Mouse (Mus musculus) CD4-positive helper T cell, adult 2 months (primary cell): Measurements from ENCODE around the gene Acsl1.

Experiments used
- DNase-seq: peaks from one replicate; pipeline ENCODE4 v3.0.0-alpha.2; 2012; ENCODE audit warnings: low read depth, missing footprints, low spot score

Acsl1 gene

DNA sequence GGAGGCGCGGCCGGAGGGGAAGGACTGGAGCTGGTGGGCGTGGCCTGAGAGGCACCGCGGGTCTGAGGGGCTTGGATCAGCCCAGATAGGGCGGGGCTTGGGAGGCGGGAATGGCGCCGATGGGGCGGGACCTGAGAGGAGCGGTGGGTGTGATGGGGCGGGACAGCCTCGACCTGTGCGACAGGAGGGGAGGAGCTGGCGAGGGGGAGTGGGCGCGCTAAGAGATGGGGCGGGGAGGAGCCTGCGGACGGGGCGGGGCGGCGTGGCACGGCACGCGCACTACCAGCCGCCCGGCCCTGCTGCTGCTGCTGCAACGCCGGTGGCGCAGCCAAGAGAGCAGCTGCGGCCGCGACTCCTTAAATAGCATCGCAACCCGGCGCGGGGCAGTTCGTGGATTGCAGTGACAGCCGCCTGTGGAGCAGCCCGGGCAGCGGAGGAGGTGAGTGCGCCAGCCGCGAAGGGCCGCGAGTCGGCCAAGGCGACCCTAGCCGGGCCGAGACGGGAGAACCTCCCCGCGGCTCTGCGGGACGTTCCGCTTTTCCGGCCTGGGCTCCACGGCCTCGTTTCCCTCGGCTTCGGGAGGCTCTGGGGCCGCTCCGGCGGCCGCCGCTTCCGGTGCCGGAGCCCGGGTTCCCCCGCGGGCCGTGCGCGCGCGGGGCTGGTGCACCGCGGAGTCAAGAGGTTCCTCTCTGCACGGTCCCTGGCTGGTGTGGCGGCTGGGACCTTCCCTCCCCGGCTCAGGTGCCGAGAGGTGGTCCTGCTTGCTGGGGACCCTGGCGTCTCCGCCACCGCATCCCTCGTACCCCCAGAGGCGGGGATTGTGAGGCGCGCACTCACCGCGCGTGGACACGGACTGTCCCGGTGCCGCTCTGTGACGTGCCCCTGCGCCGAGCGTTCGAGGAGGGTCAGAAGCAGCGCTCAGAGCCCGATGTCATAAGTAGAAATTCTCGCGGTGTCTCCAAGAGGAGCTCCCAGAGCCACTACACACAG is at the start of gene Acsl1:
Gene Acsl1, plus strand, starts transcription at position 246 of the 990 bp plus-strand sequence.
- peak; percentile 75 for DNase-seq

DNA sequence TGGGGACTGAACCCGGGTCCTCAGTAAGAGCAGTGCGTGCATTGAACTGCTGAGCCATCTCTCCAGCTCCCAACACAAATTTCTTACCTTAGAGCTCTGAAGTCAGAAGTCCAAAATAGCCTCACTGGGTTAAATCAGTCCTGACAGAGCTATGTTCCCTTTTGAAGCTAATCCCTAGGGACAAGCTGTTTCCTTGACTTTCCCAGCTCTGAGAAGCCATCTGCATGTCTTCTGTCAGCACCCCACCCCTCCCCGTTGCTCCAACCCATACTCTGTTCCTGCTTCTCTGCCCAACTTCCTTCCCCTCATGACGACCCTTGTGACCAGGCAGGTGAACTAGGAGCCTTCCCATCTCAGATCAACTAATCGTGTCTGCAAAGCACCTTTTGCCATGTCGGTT is 49.3 kb upstream of the Acsl1 start:
- no peak for DNase-seq

DNA sequence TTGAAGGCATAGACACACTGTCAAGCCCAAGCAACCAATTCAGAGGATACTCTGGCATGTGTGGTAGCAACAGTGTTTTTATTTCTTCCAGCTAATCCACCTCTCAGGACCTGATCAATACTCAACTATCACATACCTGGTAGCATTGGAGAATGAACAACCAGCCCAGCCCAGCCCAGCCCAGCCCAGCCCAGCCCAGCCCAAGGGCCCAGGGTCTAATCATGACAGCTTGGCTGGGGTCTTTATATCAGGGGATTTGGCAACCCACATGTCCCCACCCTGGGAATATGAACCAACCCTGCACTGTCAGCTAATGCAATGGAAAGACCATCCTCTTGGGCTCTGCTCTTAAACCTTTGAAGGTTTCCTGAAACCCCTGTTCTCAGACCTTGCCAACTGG is 42.9 kb upstream of the Acsl1 start:
- no peak for DNase-seq

DNA sequence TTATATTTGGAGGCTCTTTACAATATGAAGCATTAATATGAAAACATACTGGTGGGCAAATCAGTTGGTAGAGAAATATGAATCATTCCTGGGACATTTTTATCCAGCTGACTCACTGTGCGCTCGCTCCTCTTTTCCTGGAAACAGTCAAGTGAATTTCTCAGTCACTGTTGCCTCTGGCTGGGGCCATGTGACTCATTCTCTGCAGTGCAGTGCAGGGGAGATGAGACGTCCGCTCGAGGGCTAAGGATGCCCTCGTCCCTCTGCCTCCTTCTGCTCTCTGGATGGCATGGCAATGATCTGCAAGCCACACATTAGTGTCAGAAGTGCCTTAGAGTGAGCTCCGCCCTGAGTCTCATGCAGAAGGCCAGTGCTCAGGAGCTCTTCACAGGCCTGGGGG is 41.0 kb upstream of the Acsl1 start:
- no peak for DNase-seq

DNA sequence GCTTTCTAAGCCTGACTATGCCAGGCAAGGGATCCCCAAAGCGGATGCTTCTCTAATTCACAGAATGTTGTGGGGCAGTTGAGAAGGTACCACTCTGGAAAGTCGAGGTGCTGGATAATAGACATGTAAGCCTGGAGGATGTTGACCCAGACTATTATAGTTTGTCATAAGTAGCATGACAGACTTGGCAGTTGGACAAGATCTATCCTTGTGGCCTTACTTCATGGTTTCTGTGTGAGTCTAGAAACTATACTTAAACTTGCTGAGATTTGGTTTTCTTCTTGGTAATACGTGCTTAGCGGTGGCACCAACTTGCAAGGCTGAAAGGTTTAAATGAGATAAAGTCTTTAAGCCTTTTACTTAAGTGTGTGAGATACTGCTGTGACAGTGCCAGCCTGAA is 38.9 kb upstream of the Acsl1 start:
- no peak for DNase-seq

DNA sequence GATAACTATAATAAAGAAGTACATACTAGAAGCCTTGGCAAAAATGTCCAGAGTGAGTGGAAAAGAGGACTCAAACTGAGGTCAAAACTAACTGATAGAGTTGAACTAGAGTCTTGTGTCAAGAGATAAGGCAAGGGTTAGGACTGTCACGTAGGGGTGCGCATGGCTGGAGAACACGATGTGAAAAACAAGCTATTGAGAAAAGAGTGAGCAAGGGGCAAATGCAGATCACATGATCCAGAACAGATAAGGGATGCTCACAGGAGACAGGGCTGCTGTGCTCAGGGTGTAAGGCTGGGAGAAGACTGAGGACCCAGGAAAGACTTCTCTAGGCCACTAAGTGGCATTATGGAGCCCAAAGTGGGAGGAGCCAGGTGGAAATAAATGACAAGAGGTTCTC is 38.3 kb upstream of the Acsl1 start:
- no peak for DNase-seq

DNA sequence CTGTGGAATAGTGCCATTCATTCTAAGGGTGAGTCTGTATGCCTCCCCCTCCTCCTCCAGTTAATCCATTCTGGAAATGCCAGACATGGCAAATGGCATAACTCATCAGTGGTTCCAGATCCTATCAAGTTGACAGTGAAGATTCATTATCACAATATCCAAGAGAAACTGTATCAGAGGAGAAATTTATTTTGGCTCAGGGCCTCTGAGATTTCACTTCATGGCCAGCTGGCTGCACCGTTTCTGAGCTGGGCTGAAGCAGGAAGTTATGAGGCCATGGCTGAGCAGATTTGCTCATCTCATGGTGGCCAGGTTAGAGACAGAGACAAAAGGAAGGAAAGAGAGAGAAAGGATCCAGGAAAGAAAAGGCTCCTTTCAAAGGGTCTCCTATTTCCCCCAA is 37.2 kb upstream of the Acsl1 start:
- DNase-seq, result no peak

DNA sequence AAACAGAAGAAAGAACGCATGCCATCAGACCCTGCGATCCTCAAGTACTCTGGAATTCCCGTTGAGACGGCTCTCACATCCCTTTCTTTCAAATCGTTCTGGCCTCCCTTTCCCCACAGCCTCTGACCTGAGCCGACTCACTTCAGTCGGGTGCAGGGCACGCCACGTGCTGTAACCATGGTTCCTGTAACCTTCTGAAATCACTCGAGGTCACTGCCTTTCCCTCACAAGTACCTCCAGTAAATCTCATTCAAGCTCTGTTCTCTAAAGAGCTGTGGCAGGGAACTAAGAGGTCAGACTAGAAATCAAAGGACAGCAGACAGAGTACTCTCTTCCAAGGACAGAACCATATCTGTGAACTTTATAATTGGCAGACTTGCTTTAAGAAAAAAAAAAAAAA is 32.3 kb upstream of the Acsl1 start:
- DNase-seq, result no peak

DNA sequence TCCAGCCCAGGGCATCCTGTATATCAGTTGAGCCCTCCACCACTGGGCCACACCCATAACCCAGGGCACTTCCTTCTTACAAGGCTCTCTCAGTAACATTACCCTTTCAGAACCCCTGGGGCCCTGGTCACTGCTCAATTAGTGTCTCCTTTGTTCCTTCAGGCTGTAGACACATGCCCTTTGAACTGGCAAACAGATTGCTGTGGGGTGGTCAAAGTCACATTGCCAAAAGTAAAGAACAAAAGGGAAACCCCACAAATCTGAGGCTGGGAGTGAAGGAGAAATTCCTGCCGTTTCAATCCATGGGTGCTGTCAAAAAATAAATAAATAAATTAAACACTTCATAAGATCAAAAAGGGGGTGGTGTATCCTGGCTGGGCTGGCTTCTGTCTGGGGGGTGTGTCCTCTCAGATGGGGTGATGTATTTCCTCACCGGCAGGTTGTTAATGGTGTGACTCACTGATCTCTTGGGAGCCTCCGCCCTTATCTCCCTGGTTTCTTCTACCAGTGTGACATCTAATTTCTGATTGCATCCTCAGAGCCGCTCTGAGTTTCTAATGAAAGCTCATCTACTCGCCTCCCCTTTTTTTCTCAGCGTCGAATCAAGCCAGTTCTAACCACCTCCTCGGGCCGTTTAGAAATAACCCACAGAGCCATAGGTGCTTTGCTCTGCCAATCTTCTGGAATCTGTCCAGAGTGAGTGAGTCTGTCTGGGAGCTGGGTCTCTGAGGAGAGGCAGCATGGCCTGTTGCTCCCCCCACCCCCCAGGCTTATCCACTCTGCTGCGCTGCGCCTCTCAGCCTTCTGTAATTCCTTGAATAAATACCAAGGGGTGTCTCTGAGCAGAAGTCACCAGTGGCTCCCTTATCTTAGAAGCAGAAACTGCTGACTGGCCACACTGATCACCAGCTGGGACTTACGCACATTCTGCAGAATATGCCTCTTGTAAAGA is 24.6 kb upstream of the Acsl1 start:
- DNase-seq, result no peak

DNA sequence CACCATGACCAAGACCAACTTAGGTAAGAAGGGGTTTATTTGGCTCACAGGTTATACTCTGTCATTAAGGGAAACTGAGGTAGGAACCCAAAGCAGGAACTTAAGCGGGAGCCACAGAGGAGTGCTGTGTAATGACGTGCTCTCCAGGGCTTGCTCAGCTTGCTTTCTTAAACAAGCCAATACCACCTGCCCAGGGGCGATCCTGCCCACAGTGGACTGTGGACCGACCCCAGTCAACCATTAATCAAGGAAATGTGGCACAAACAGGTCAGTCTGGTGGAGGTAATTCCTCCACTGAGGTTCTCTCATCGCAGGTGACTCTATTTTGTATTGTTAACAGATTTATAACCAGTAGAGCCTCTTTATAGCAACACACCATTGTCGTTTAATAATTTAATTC is 23.5 kb upstream of the Acsl1 start:
- DNase-seq, result no peak

DNA sequence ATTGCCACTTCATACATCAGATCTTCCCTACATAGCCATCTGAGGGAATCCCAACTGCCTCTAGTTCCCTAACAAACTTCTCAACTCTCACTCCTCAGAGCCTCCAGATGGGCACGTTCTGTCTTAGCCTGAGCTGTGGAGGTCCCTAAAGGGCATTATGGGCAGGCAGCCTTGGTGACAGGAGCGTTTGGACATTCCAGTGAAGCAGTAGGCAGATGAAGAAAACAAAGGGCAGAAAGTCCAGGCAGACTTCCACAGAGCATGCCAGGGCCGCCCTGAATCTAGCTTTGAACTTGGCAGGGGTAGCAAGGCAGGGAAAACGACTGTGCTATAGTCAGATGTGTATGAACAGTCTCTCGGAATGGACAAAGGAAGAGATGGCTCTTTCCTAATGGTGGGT is 22.2 kb upstream of the Acsl1 start:
- no peak for DNase-seq

DNA sequence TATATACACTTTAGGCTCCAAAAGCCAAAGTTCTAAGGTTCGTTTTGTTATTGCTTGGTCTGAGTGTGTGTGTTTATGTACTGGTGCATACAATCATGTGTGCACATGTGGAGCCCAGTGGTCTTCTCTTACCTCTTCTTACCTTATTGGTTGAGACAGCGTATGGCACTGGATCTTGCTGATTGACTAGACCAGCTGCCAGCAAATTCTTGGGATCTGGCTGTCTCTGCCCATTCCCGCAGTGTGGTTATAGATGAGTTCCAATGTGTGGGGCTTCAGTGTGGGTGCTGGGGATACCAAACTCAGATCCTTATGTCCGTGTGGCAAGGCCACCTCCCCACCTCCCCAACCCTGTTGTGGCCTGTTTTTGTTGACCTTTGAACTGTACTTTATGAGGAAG is 21.8 kb upstream of the Acsl1 start:
- DNase-seq, result no peak

DNA sequence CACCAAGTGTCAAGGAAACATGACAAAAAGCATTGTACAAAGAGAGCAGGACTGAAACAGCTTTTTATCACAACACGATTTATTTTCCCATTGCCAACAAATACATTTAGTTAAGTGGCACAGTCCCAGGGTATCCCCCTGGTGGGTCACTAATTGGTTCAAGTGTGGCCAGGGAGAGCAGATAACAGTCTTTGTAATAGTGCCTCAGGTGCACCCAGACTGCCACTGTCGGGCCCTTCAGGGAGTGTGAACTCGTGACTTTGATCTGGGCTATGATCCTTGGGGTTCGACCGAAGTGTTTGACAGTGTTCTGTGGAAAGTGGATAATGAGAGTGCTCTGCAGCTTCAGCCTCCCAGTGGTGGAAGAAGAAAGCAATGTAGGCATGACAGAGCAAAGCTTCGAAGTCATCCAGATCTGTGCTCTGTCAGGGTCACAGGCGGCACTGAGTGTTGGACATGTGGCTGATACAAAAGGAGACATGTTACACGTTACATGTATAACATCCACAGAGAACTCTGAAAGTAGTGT is 21.1 kb upstream of the Acsl1 start:
- no peak for DNase-seq

DNA sequence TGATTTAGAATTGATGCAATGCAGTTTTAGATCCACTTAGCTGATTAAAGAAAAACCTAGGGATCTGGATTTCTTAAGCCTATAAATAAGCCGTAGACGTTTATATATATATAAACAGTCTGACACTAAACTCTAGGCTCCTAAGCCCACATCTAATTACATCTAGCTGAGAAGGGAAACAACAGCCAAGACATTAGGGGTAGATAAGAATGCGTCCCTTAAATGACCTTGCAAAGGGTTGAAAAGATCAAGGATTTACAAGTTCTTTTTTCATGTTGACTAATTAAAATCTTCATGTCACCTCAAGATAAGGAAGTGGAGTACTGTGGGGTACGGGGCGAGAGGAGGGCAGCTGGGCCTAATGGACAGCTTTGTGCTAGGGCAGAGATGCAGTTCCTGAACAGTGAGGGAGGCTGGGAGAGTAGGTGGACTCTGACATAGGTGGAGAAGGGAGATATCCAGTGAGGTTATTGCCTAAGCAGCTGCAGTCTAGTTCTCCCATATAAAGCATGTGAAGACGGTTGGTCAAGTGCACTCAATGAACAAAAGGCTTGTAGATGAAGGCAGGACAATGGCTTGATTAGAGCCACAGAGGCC is 12.5 kb upstream of the Acsl1 start:
- no peak for DNase-seq

DNA sequence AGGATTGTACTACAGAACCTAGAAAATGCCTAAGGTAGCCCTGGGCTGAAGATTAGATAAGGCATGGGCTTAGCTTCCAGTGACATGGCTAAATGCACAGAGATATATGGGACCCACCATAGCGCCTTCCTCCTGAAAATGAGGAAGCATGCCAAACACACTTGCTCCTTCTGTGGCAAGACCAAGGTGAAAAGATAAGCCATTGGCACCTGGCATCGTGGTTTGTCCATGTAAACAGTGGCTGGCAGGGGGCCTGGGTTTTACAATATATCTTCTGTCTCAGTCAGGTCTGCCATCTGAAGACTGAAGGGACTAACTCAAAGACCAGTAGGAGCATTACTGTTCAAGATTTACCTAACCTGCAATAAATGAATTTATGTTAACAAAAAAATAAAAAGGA is 2.4 kb upstream of the Acsl1 start:
- DNase-seq, result no peak

DNA sequence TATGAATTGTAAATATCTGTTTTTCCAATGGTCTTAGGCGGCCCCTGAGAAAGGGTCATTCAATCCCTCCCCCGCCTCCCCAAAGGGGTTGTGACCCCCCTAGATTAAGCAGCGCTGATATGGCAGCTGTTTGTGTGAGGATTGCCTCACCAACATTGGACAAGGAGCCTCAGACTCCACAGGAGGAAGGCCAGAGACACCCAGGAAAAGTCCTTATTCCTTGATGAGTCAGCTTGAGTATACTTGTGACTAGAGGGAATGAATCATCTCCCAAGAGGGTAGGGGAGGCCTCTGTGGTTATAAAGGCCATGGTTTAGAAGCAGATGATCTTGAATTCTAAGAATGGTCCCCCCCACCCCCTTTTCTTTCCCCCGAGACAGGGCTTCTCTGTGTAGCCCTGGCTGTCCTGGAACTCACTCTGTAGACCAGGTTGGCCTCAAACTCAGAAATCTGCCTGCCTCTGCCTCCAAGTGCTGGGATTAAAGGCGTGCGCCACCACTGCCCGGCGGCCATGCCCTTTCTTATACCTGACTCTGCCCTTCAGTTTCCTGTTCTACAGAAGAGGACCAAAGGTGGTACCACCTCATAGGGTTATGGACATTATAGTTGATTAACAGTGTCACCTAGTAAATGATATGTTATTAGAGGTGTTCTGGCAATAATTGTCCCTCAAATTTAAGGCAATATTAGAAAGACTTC is 1.6 kb upstream of the Acsl1 start:
- DNase-seq, result no peak

DNA sequence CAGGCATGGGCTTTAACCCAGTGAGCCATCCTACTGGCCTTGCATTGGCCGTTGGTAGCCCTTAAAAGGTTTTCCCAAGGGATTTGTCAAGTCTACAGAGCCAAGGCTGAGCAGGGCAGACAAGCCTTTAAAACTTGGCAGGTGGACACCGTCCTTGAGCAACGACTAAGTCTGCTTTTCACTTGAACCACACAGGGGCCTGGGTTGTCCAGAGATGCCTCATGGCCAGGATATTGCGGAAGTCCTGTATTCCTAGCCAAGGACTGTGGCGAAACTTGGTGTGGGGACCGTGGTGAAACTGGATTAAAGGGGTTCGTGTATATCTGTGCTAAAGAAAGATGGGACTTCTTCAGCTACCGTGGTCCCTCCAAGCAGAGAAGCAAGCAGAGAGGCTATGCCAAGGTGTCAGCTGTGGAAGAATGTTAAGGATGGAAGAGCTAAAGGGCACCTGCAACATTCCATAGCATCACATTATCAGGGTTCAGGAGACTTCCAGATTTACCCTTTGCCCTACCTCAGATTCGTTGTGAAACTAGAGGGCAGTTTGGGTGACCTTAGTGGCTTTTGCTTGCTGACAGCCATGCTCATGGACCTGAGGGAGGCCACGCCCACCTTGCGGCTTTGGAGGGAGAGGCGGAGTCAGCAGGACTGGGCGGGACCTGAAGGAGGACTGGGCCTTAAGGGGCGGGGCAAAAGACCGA is 596 bp upstream of the Acsl1 start:
- peak; percentile 96 for DNase-seq

DNA sequence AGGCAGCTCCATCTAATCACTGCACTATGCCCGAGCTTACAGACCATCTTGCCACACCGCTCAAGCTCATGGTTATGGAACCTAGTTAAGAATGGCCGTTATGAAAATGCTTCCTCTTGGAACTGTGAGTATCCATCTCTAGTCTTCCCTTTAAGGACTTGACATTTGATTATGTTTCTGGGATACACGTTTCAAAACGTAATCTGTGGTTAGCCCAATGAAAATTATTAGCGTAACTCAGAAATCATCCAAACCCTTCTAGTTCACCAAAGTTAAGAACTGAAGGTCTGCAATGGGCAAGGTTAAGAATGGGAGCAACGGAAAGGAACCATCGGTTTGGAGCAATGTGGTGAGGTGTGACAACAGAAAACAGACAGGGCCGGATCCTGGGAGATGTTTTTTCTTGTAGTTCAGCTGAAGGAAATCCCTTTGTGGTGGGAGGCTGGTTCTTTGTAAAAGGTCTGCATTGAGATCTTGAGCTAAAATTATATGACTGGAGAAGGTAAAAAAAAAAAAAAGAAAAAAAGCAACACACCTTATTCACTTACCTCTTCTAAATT is 1.2 kb downstream of the Acsl1 start:
- DNase-seq, result no peak

DNA sequence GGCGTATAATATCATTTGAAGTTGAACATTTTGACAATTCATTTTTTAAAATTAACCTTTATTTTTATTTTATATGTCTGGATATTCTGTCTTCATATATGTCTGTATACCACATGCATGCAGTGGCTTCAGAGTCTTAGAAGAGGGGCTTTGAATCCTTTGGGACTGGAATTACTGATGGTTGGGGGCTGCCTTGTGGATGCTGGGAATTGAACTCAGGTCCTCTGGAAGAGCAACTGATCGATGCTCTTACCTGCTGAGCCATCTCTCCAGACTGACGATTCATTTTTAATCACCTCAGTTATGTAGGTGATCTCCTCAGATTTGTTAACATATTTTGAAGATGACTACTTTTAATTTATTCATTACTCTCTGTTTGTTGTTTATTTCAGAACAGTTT is 3.3 kb downstream of the Acsl1 start:
- no peak for DNase-seq

DNA sequence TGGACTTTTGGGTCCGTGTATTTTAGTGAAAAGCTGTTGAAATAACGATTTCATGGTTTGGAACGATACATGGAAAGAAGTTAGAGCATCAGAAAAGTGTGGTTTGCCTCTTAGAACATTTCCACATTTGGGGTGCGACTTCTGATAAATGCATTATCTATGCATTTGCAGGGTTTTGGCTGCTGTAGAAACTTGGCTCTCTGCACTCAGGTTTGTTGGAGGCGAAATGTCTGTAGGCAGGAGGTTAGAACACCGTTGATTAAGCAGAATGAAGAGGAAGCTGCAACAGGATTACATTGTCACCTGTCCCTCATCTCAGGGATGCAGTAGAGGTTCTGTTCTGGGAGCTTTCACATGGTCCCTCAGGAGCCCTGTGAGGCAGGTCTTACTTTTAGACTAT is 3.8 kb downstream of the Acsl1 start:
- no peak for DNase-seq
